Mouse (Mus musculus) limb, embryonic 13.5 days (tissue): ENCODE measurements at regions not wholly inside any gene's neighbourhood (a gene's known extent, or its start where the extent isn't known, plus 50 kb on each side); places are given as distances from the start of the nearest gene placed in this dataset.

ENCODE experiments used
- ATAC-seq: fragments of 200-750 bp; cut with Nextera tagmentation; 2 replicates; pipeline ENCODE4 v1.8.0; 2017; ENCODE audit warnings: low read depth, moderate number of reproducible peaks, moderate TSS enrichment; ENCODE audit not compliant: low FRiP score
- H3K27ac ChIP-seq: fragments of 300-500 bp; sonication (generic); 2 replicates; pipeline ENCODE4 v1.5.1; 2015; ENCODE audit warnings: inconsistent platforms, mild to moderate bottlenecking, moderate library complexity
- H3K27me3 ChIP-seq: fragments of 300-500 bp; sonication (generic); 2 replicates; pipeline ENCODE4 v1.6.1; 2015; ENCODE audit warnings: mild to moderate bottlenecking, inconsistent platforms
- H3K36me3 ChIP-seq: fragments of 300-500 bp; sonication (generic); 2 replicates; pipeline ENCODE4 v1.6.1; 2015; ENCODE audit warnings: inconsistent platforms, mild to moderate bottlenecking, moderate library complexity
- H3K4me1 ChIP-seq: fragments of 300-500 bp; sonication (generic); 2 replicates; pipeline ENCODE4 v1.6.1; 2015; ENCODE audit warnings: inconsistent platforms
- H3K4me2 ChIP-seq: fragments of 300-500 bp; sonication (generic); replicated peaks from 2 replicates; pipeline ENCODE4 v1.6.1; 2015; ENCODE audit warnings: inconsistent platforms, mild to moderate bottlenecking, moderate library complexity
- H3K4me3 ChIP-seq: fragments of 300-500 bp; sonication (generic); 2 replicates; pipeline ENCODE4 v1.5.1; 2015; ENCODE audit warnings: moderate library complexity, mild to moderate bottlenecking, inconsistent platforms
- H3K9ac ChIP-seq: fragments of 300-500 bp; sonication (generic); 2 replicates; pipeline ENCODE4 v1.6.1; 2015; ENCODE audit warnings: mild to moderate bottlenecking, inconsistent platforms
- H3K9me3 ChIP-seq: fragments of 300-500 bp; sonication (generic); 2 replicates; pipeline ENCODE4 v1.6.1; 2016; ENCODE audit warnings: inconsistent platforms
- WGBS: fragments of 180-500 bp; shearing (Covaris S2); methylation state at CpG from one replicate; pipeline ENCODE4 v1.1.7; 2015; 5-methylcytosine and 5-hydroxymethylcytosine counted together

DNA sequence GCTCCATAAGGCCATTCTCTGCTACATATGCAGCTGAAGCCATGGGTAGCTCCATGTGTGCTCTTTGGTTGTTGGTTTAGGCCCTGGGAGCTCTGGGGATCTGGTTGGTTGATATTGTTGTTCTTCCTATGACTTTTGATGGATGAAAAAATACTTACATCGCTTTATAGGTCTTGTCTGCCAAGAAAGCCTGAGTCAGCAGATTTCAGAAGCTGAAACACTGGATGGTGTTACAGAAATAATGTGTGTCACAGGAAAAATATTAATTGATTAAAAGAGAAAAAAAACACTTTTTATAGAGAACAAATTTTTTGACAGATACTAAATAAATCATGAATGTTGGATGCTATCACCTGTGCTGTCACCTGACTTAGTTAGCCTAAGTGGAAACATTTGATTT lies 52.4 kb upstream of the Plxna2 start:
- Histone ChIP-seq H3K36me3 (no peaks in the 10 kb centered on the region), H3K9me3 (no peaks in the 10 kb centered on the region), H3K27me3 (no peaks in the 10 kb centered on the region), H3K9ac (no peak overlapping the region), H3K4me1 (no peaks in the 10 kb centered on the region), H3K4me2 (no peak overlapping the region), H3K4me3 (no peak overlapping the region), H3K27ac (no peak overlapping the region)
- ATAC-seq, result no peak
- WGBS, result 96% methylated on average over 1 of the region's 1 CpGs

DNA sequence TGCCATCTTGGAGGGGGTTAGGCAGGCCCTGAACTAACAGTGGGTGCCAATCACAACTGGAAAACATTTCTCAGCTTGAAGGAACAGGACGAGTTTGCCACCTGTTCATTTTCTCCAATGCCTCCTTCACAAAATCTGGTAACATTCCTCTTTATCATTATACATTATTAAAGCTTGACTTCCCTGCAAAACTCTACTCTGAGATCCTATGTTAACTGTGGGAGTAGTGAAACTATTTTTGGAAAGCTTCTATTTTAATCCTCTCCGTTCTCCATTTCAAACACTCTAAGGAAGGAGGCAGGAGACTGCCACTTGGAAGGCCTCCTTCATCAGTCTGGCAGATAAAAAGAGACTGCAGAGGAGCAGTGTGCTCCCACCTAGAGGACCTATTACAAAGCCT lies 54.1 kb upstream of the Plxna2 start:
- Histone ChIP-seq H3K27ac (no peak overlapping the region), H3K9me3 (no peaks in the 10 kb centered on the region), H3K4me3 (no peak overlapping the region), H3K4me1 (no peaks in the 10 kb centered on the region), H3K27me3 (no peaks in the 10 kb centered on the region), H3K9ac (no peak overlapping the region), H3K36me3 (no peaks in the 10 kb centered on the region), H3K4me2 (no peak overlapping the region)
- no peak for ATAC-seq
- 67% methylated on average over 2 of the region's 2 CpGs for WGBS

DNA sequence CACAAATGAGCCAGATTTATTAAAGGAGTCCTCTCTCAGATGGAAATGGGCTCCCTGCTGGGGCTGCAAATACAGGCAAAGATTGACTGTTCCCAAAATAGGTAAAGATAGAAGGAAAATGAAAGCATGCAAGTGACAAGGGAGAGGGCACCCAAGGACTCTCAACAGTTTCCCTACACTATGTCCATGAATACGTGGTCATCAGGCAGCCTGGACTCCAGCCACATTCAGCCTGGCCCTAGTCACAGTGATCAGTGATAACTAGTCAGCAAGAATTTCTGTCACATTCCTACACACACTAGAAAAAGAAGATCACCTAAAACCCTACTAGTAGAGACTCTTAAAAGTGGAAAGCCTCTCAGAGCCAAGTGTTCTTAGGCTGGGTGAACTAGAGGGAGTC lies 56.9 kb upstream of the Plxna2 start:
- ATAC-seq, result no peak
- H3K4me3 ChIP-seq, result no peak overlapping the region
- no peaks in the 10 kb centered on the region for H3K27me3 ChIP-seq
- H3K4me2 ChIP-seq, result no peak overlapping the region
- H3K36me3 ChIP-seq, result no peaks in the 10 kb centered on the region
- H3K4me1 ChIP-seq, result no peaks in the 10 kb centered on the region
- WGBS, result 77% methylated on average over 1 of the region's 1 CpGs
- H3K9me3 ChIP-seq, result no peaks in the 10 kb centered on the region
- no peak overlapping the region for H3K9ac ChIP-seq
- no peak overlapping the region for H3K27ac ChIP-seq

DNA sequence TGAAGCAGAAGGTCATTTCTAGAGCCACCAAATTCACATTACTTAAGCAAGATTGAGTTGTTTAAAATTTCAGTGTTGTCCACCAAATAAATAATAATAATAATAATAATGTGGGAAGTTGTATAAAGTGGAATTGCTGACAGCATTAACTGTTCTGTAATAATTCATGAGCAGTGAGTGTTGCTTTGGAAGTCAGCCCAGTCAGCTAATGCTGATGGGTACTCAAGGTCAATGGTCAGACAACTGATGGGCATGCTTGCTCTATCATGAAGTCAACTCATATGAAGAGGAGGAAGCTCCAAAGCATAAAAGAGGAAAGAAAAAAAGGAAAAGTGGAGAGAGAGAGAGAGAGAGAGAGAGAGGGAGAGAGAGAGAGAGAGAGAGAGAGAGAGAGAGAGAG lies 69.4 kb upstream of the Plxna2 start:
- no peak for ATAC-seq
- Histone ChIP-seq H3K9ac (no peak overlapping the region), H3K4me3 (no peak overlapping the region), H3K27ac (no peak overlapping the region), H3K4me1 (no peaks in the 10 kb centered on the region), H3K27me3 (no peaks in the 10 kb centered on the region), H3K36me3 (no peaks in the 10 kb centered on the region), H3K4me2 (no peak overlapping the region), H3K9me3 (no peaks in the 10 kb centered on the region)

- Histone ChIP-seq H3K4me3 (no peak overlapping the region), H3K27me3 (no peaks in the 10 kb centered on the region), H3K36me3 (no peaks in the 10 kb centered on the region), H3K9me3 (no peaks in the 10 kb centered on the region), H3K4me1 (no peaks in the 10 kb centered on the region), H3K27ac (no peak overlapping the region), H3K9ac (no peak overlapping the region), H3K4me2 (no peak overlapping the region)
- 93% methylated on average over 1 of the region's 1 CpGs for WGBS
- no peak for ATAC-seq
Measured at GRCm38 (mm10) chr1:194548243-194548642, 69.8 kb upstream of the Plxna2 start.

DNA sequence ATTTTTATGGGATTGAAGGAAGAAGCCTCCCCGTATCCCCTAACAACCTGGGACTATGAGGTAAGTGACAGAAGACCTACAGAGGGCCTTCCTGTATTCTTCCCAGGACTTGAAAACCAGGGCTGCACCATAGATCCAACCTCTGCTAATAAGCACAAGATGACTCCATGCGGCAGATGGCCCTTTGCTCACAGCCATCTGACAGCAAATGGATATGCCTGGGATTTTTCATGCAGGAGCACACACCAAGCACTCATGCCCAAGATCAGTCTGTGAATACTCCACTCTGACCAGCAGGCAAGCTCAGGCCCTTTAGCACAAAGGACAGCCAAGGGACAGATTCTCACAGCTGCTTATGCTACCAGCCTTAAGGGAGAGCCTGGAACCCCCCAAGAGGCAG lies 77.1 kb upstream of the Plxna2 start:
- Histone ChIP-seq H3K27me3 (no peaks in the 10 kb centered on the region), H3K4me1 (no peaks in the 10 kb centered on the region), H3K4me3 (no peak overlapping the region), H3K9ac (no peak overlapping the region), H3K27ac (no peak overlapping the region), H3K9me3 (no peaks in the 10 kb centered on the region), H3K36me3 (no peaks in the 10 kb centered on the region), H3K4me2 (no peak overlapping the region)
- 85% methylated on average over 2 of the region's 2 CpGs for WGBS
- no peak for ATAC-seq

- no peak overlapping the region for H3K27ac ChIP-seq
- H3K4me3 ChIP-seq, result no peak overlapping the region
- WGBS, result 76% methylated on average over 2 of the region's 2 CpGs
- H3K9me3 ChIP-seq, result no peaks in the 10 kb centered on the region
- no peak overlapping the region for H3K4me2 ChIP-seq
- no peak for ATAC-seq
- no peak overlapping the region for H3K9ac ChIP-seq
- H3K36me3 ChIP-seq, result no peaks in the 10 kb centered on the region
- H3K27me3 ChIP-seq, result no peaks in the 10 kb centered on the region
- H3K4me1 ChIP-seq, result no peaks in the 10 kb centered on the region
Measured at GRCm38 (mm10) chr1:194527342-194528165, 90.5 kb upstream of the Plxna2 start.

DNA sequence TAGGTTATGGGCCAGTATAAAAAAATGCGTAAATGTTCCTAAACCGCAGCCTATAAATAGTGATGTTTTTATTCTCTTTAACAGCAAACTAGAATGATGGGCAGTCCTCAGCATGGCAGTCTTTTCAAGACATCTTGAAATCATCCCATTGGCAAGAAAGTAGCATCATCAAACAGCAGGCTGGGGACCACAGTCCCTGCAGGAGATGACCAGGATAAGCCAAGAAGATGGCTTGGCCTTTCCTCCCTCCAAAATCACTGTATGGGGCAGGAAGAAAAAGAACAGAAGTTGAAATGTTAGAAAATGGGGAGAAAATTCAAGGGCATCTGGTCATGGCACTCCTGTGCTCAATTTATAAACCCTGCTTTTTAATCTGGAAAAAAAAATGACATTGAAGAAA lies 93.0 kb upstream of the Plxna2 start:
- no peaks in the 10 kb centered on the region for H3K9me3 ChIP-seq

DNA sequence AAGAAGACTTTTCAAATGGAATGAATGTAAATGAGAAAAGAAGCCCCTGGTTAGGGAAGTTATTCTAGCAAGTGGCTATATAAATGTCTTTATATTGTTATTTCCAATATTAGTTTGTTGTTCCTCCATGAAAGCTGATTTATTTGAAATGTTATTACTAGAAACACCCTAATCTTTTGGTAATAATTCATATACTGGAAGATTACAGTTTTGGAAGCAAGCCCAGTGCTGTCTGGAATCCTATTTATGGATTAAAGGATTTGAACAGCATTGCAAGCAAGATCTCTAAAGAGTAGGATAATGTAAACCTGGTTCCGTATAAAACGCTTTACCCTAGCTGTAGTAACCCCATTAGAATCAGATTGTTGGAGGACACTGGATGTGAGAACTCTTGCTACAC lies 96.8 kb upstream of the Plxna2 start:
- Histone ChIP-seq H3K9ac (no peak overlapping the region), H3K27ac (no peak overlapping the region), H3K9me3 (no peaks in the 10 kb centered on the region), H3K4me3 (no peak overlapping the region), H3K4me1 (no peaks in the 10 kb centered on the region), H3K36me3 (no peaks in the 10 kb centered on the region), H3K4me2 (no peak overlapping the region), H3K27me3 (no peaks in the 10 kb centered on the region)
- ATAC-seq, result no peak
- 65% methylated on average over 2 of the region's 2 CpGs for WGBS

More for the DNA sequence above, 93.0 kb upstream of the Plxna2 start:
- no peak for ATAC-seq
- H3K4me3 ChIP-seq, result no peak overlapping the region
- no peaks in the 10 kb centered on the region for H3K27me3 ChIP-seq
- no peaks in the 10 kb centered on the region for H3K36me3 ChIP-seq
- H3K9ac ChIP-seq, result no peak overlapping the region
- WGBS, result 81% methylated on average over 2 of the region's 2 CpGs
- H3K4me2 ChIP-seq, result no peak overlapping the region
- H3K27ac ChIP-seq, result no peak overlapping the region
- H3K4me1 ChIP-seq, result no peaks in the 10 kb centered on the region

DNA sequence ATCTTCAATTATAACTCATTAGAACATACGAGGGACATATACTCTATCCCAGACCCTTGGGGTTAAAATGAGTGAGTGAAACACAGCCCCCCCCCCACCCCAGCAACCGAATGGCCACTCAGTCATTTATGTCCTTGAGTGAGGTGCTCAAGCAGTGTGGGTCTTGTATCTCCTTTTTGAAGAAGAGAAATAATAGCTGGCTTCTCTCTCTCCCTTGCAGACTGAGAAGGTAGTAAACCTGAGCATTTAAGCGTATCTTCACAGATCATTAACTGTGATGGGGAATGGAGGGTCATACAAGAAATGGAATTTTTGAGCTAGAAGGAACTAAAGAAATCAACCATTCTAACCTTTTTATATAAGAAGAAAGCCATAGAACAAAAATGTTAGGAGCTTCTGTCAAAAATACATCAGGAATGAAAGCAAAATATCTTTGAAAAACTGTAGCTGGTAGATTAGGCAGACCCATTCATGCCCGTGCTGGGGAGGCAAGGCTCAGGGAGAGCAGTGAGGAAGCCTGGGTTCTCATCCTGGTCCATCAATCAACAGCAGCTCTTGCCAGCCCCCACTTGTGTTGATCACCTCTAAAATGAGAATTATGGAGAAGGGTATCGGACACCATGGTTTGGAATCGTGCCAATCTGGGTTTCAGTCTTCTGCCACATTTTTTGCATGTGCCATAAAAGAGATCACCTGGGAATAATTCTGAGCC lies 98.4 kb upstream of the Plxna2 start:
- Histone ChIP-seq H3K9me3 (no peaks in the 10 kb centered on the region), H3K4me2 (no peak overlapping the region), H3K36me3 (no peaks in the 10 kb centered on the region), H3K27me3 (no peaks in the 10 kb centered on the region), H3K9ac (no peak overlapping the region), H3K4me1 (no peaks in the 10 kb centered on the region), H3K4me3 (no peak overlapping the region), H3K27ac (no peak overlapping the region)
- WGBS, result 74% methylated on average over 6 of the region's 6 CpGs
- no peak for ATAC-seq

DNA sequence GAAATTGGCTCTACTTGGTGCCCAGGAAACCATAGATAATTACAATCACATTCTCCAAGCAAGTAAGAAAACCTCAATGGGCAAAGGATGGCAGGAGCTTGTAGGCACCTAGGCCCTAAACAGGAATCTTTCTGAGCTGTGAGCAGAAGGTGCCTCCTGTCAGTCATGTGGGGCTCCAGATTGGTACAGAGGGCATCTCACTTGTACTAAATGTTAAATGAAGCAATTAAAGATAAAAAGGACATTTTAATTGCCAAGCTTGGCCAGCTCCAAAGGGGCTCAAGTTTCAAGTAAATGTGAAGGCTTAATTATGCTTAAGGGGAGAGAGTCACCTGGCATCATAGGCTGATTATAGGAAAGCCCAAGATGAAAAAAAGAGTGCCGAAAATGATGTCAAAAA lies 101.9 kb upstream of the Plxna2 start:
- H3K9ac ChIP-seq, result no peak overlapping the region
- H3K27me3 ChIP-seq, result no peaks in the 10 kb centered on the region
- no peak overlapping the region for H3K4me2 ChIP-seq
- H3K9me3 ChIP-seq, result peaks cover 7% of the 10 kb centered on the region; the same call in 1 of the 2 replicates
- H3K4me3 ChIP-seq, result no peak overlapping the region
- WGBS, result 57% methylated on average over 1 of the region's 1 CpGs
- H3K4me1 ChIP-seq, result no peaks in the 10 kb centered on the region
- no peak overlapping the region for H3K27ac ChIP-seq
- no peaks in the 10 kb centered on the region for H3K36me3 ChIP-seq
- no peak for ATAC-seq

GRCm38 (mm10) chr1:194508314-194508713 lies 109.7 kb upstream of the Plxna2 start:
- no peaks in the 10 kb centered on the region for H3K27me3 ChIP-seq

GRCm38 (mm10) chr1:194505826-194506225 lies 112.2 kb upstream of the Plxna2 start:
- H3K4me3 ChIP-seq, result no peak overlapping the region
- ATAC-seq, result no peak
- no peak overlapping the region for H3K27ac ChIP-seq
- no peaks in the 10 kb centered on the region for H3K9me3 ChIP-seq
- WGBS, result 68% methylated on average over 3 of the region's 3 CpGs
- no peak overlapping the region for H3K4me2 ChIP-seq
- H3K9ac ChIP-seq, result no peak overlapping the region
- H3K36me3 ChIP-seq, result no peaks in the 10 kb centered on the region
- no peaks in the 10 kb centered on the region for H3K4me1 ChIP-seq
- H3K27me3 ChIP-seq, result no peaks in the 10 kb centered on the region

More at GRCm38 (mm10) chr1:194508314-194508713, 109.7 kb upstream of the Plxna2 start:
- H3K27ac ChIP-seq, result no peak overlapping the region
- no peaks in the 10 kb centered on the region for H3K36me3 ChIP-seq
- no peak overlapping the region for H3K9ac ChIP-seq
- ATAC-seq, result no peak
- no peaks in the 10 kb centered on the region for H3K4me1 ChIP-seq
- 68% methylated on average over 1 of the region's 1 CpGs for WGBS
- H3K4me2 ChIP-seq, result no peak overlapping the region
- no peak overlapping the region for H3K4me3 ChIP-seq
- H3K9me3 ChIP-seq, result peaks cover 7% of the 10 kb centered on the region; the same call in 1 of the 2 replicates
